Mouse (Mus musculus): ENCODE data around the gene Hipk1.

DNA sequence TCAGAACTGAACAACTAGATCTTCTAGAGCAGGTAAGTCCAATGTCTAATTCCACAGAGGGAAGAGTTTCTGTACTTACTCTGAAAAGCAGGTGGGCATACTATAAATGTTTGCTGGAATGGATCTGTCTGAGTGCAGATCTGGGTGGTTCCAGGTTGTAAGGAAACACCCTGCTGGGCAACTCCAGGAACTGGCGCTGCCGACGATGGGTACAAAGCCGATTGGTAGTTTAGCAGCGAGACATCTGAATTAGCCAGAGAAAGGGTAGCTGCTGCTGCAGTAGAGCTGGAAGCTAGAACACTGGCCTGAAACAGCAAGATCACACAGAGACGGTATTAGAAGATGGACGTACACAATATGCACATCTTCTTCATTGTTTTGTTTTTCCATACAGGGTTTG lies 32.9 kb downstream of the Hipk1 start:
- TF ChIP-seq CTCF (IDR thresholded peaks at IDR 0.05; ENCODE audit: low read depth) (no peak), EP300 (IDR thresholded peaks at IDR 0.05; ENCODE audit: low read depth) (no peak)

Data from liver, postnatal 0 days (tissue).